Mouse (Mus musculus) liver, embryonic 13.5 days (tissue): ENCODE results near the gene Psg26. TPM values are rescaled to one million over a fixed set of nuclear protein-coding genes. Genes with fewer than 3 reads are reported as not detected.
"Not testable (repeated sequence)": the region's sequence is repeated elsewhere in the genome, so short reads cannot be mapped to it uniquely, and the experiment has no call there.

Experiments used
- ATAC-seq: fragments of 200-750 bp; cut with Nextera tagmentation; 2 replicates; pipeline ENCODE4 v1.8.0; 2017; ENCODE audit warnings: low read depth, mild to moderate bottlenecking, moderate number of reproducible peaks, moderate library complexity
- DNase-seq: peaks from one replicate; pipeline ENCODE4 v3.0.0; 2022
- H3K27ac ChIP-seq: fragments of 300-500 bp; sonication (generic); 2 replicates; pipeline ENCODE4 v1.5.1; 2015; ENCODE audit warnings: moderate library complexity, mild to moderate bottlenecking, inconsistent platforms
- H3K27me3 ChIP-seq: fragments of 300-500 bp; sonication (generic); 2 replicates; pipeline ENCODE4 v1.6.1; 2015; ENCODE audit warnings: mild to moderate bottlenecking, inconsistent platforms
- H3K36me3 ChIP-seq: fragments of 300-500 bp; sonication (generic); 2 replicates; pipeline ENCODE4 v1.6.1; 2015; ENCODE audit warnings: mild to moderate bottlenecking, inconsistent platforms
- H3K4me1 ChIP-seq: fragments of 300-500 bp; sonication (generic); replicated peaks from 2 replicates; pipeline ENCODE4 v1.6.1; 2015; ENCODE audit warnings: inconsistent platforms
- H3K4me2 ChIP-seq: fragments of 300-500 bp; sonication (generic); 2 replicates; pipeline ENCODE4 v1.6.1; 2015; ENCODE audit warnings: inconsistent platforms, mild to moderate bottlenecking, moderate library complexity
- H3K4me3 ChIP-seq: fragments of 300-500 bp; sonication (generic); replicated peaks from 2 replicates; pipeline ENCODE4 v1.5.1; 2015; ENCODE audit warnings: mild to moderate bottlenecking, inconsistent platforms
- H3K9ac ChIP-seq: fragments of 300-500 bp; sonication (generic); 2 replicates; pipeline ENCODE4 v1.6.1; 2015; ENCODE audit warnings: mild to moderate bottlenecking, inconsistent platforms
- H3K9me3 ChIP-seq: fragments of 300-500 bp; sonication (generic); replicated peaks from 2 replicates; pipeline ENCODE4 v1.6.1; 2016; ENCODE audit warnings: inconsistent platforms
- WGBS: fragments of 180-500 bp; shearing (Covaris S2); methylation state at CpG from one replicate; pipeline ENCODE4 v1.1.7; 2015; ENCODE audit not compliant: insufficient replicate concordance; 5-methylcytosine and 5-hydroxymethylcytosine counted together
- polyA plus RNA-seq: library from polyadenylated mRNA; unstranded; fragments of >200 nt; fragmentation: Nextera tagmentation; extraction: Ambion mirVana; gene quantifications from 2 replicates; pipeline ENCODE4 v1.2.1, GENCODE M21; 2015

Gene Psg26
- polyA plus RNA-seq: not detected in 2 replicates

DNA sequence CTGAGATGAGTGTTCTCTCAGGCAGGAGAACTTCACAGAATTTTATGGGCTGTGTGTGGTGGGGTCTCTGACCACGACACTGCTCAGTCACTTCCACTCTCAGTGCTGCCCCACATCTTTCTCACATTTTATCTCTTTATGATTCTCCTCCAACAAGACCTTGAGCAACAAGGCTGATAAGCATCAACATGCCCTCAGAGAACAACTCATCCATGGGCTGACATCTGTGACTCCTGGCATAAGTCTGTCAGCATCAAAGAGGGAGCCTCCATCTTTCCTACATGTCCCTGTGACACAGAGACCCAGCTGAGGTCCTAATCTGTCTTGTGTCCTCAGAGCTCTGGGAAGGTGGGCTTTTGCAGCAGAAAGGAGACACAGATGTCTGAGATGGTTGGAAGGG, at the start of gene Psg26:
Gene Psg26, minus strand, starts transcription at position 101 of the 400 bp plus-strand sequence.
- Histone ChIP-seq H3K9ac (no peak within 1 kb of the TSS), H3K36me3 (no peaks in the 10 kb centered on the region), H3K27me3 (no peaks in the 10 kb centered on the region), H3K4me3 (no peak within 1 kb of the TSS), H3K4me1 (no peaks in the 10 kb centered on the region), H3K27ac (no peak within 1 kb of the TSS), H3K4me2 (no peak within 1 kb of the TSS), H3K9me3 (no peaks in the 10 kb centered on the region; the same call in 1 of the 2 replicates)
- WGBS: 31% methylated on average over 1 of the region's 1 CpGs
- ATAC-seq: no peak
- no peak for DNase-seq

DNA sequence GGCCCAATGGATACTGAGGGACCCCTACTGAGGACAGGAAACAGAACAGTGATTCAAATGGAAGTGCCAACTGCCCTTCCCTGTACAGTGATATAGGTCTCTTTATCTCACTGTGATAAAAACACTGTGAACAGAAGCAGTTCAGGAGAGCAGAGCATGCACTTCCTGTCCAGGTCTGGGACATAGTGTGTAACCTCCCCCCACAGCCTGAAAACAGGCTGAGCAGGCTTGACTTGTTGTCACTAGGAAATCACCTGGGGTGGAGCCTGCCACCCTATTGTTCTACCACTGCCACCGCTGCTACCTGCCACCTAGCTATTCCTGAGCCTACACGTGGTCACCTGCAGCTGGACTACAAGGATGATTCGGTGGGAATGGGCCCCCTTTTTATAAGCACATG, 49.4 kb upstream of the Psg26 start:
- Histone ChIP-seq H3K27me3 (no peaks in the 10 kb centered on the region), H3K4me2 (no peak overlapping the region), H3K9ac (no peak overlapping the region), H3K4me1 (no peaks in the 10 kb centered on the region), H3K36me3 (no peaks in the 10 kb centered on the region), H3K4me3 (no peak overlapping the region), H3K27ac (no peak overlapping the region), H3K9me3 (no peaks in the 10 kb centered on the region; the same call in 1 of the 2 replicates)
- no peak for ATAC-seq
- no peak for DNase-seq
- 34% methylated on average over 3 of the region's 3 CpGs for WGBS

DNA sequence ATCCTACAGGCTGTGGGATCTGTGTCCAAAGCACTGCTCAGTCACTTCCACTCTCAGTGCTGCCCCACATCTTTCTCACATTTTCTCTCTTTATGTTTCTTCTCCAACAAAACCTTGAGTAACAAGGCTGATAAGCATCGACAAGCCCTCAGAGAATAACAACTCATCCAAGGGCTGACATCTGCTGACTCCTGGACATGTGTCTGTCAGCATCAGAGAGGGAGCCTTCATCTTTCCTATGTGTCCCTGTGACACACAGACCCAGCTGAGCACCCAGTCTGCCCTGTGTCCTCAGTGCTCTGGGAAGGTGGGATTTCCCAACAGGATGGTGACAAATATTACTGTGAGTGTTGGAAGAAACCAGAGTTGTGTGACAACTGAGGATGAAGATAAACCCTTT, 48.2 kb upstream of the Psg26 start, which contains the start of gene Psg25:
Gene Psg25, minus strand, starts transcription at position 101 of the 400 bp plus-strand sequence.
- H3K4me1 ChIP-seq: no peaks in the 10 kb centered on the region
- WGBS: 50% methylated on average over 1 of the region's 1 CpGs
- no peak within 1 kb of the TSS for H3K27ac ChIP-seq
- no peak for ATAC-seq
- H3K9me3 ChIP-seq: no peaks in the 10 kb centered on the region; the same call in 1 of the 2 replicates
- no peak within 1 kb of the TSS for H3K4me3 ChIP-seq
- H3K36me3 ChIP-seq: no peaks in the 10 kb centered on the region
- H3K4me2 ChIP-seq: no peak within 1 kb of the TSS
- no peaks in the 10 kb centered on the region for H3K27me3 ChIP-seq
- H3K9ac ChIP-seq: no peak within 1 kb of the TSS
- no peak for DNase-seq

DNA sequence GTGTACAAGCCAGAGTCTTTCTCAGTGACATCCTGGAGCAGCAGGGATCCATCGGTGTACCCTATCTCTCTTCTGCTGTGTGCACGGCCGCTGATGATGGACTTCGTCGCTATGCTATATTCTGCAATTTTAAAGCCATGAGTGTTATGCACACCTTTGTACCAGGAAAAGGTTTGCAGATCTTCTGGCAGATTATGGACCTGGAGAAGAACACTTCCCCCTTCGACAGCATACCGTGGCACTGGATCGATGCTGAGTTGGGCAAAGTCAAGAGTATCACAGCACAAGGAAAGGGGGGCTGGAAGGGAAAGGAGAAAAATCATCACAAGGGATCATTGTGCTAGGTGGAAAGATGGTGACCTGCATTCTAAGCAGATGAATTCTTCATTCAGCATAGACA, 40.7 kb upstream of the Psg26 start:
- no peak overlapping the region for H3K9ac ChIP-seq
- H3K4me1 ChIP-seq: no peaks in the 10 kb centered on the region
- H3K27me3 ChIP-seq: no peaks in the 10 kb centered on the region
- H3K4me3 ChIP-seq: no peak overlapping the region
- WGBS: 86% methylated on average over 8 of the region's 8 CpGs
- DNase-seq (no peak), ATAC-seq (no peak)
- H3K9me3 ChIP-seq: no peaks in the 10 kb centered on the region
- H3K4me2 ChIP-seq: no peak overlapping the region
- H3K36me3 ChIP-seq: no peaks in the 10 kb centered on the region
- H3K27ac ChIP-seq: no peak overlapping the region

DNA sequence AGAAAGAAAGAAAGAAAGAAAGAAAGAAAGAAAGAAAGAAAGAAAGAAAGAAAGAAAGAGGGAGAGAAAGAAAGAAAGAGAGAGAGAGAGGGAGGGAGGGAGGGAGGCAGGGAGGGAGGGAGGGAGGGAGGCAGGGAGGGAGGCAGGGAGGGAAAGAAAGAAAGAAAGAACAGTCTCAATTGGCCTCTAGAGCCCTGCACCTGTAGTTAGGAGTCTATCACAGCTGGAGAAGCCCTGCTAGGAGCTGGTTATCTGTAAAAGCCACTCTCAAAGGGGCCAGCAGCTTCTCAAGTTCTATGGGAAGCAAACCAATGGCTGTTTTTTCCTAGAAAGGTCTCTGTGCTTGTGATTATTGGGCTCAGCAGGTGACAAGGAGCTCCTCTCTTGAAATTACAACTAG, 28.9 kb upstream of the Psg26 start:
- not testable (repeated sequence) for H3K4me1 ChIP-seq, H3K9me3 ChIP-seq, H3K36me3 ChIP-seq, DNase-seq, ATAC-seq, H3K9ac ChIP-seq, H3K27ac ChIP-seq, H3K4me2 ChIP-seq, H3K4me3 ChIP-seq, H3K27me3 ChIP-seq

DNA sequence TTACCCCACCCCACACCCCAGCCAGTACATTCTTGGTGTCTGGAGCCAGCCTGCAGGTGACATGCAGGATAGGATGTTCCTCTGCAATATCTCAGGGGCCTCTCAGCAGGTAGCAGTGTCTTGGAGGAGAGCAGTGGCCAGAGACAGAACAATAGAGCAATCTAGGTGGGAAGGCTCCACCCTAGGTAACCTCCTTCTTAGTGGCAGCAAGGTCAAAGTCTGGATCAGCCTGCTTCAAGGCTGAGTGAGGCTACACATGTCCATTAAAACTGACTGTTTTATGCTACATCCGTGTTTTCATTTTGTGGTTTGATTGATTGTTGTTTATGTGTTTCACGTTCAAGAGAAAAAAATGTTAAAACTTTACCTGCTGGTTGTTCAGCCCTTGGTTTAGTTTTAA, 28.4 kb upstream of the Psg26 start:
- not testable (repeated sequence) for ATAC-seq, H3K4me1 ChIP-seq, H3K27me3 ChIP-seq, H3K36me3 ChIP-seq, H3K9ac ChIP-seq, DNase-seq, H3K9me3 ChIP-seq, H3K4me3 ChIP-seq, H3K27ac ChIP-seq, H3K4me2 ChIP-seq
- WGBS: 58% methylated on average over 2 of the region's 2 CpGs

DNA sequence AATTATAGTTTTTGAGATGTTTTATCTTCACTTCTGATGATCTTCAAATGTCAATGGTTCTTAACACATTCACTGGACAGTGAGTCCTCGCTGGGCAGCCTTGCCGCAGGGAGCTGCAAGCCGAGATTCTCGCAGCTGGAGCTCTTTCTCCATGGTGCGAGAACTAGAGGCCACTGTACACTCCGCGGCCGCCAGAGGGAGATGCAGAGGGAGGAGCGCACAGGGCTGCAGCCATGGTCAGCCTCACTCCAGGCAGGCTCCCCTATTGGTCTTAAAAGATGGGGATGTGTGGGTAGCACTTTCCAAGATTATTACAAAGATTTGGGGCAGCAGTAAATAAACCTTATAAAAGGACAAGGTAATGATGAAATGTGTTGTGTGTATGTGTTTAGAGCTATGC, 27.5 kb upstream of the Psg26 start:
- ATAC-seq (no peak), DNase-seq (no peak)
- Histone ChIP-seq H3K27me3 (no peaks in the 10 kb centered on the region), H3K9ac (no peak overlapping the region), H3K4me1 (no peaks in the 10 kb centered on the region), H3K9me3 (no peaks in the 10 kb centered on the region), H3K27ac (no peak overlapping the region), H3K36me3 (no peaks in the 10 kb centered on the region), H3K4me3 (no peak overlapping the region), H3K4me2 (no peak overlapping the region)
- WGBS: 20% methylated on average over 9 of the region's 9 CpGs

DNA sequence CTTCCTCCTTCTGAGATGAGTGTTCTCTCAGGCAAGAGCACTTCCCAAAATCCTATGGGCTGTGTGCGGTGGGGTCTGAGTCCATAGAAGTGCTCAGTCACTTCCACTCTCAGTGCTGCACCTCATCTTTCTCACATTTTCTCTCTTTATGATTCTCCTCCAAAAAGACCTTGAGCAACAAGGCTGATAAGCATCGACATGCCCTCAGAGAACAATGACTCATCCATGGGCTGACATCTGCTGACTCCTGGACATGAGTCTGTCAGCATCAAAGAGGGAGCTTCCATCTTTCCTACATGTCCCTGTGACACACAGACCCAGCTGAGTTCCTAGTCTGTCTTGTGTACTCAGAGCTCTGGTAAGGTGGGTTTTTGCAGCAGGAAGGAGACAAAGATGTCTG, 52.0 kb downstream of the Psg26 start, which contains the start of gene Psg28:
Gene Psg28, minus strand, starts transcription at position 101 of the 400 bp plus-strand sequence.
- ATAC-seq: not testable (repeated sequence)

More for the DNA sequence above, 52.0 kb downstream of the Psg26 start, which contains the start of gene Psg28:
- H3K27ac ChIP-seq, H3K4me1 ChIP-seq, H3K27me3 ChIP-seq, H3K9me3 ChIP-seq, H3K4me3 ChIP-seq, H3K9ac ChIP-seq, H3K4me2 ChIP-seq, H3K36me3 ChIP-seq, DNase-seq: not testable (repeated sequence)
- 55% methylated on average over 2 of the region's 2 CpGs for WGBS

Other genes starting within 250 kb of the Psg26 start
- not detected in 2 replicates for gene Mill1, start 238.8 kb downstream of the Psg26 start, polyA plus RNA-seq
- not detected in 2 replicates for gene Psg18, start 129.2 kb downstream of the Psg26 start, polyA plus RNA-seq
- not detected in 2 replicates for gene Psg28, start 52.1 kb downstream of the Psg26 start, polyA plus RNA-seq
- gene Psg25, start 48.1 kb upstream of the Psg26 start, polyA plus RNA-seq: not detected in 2 replicates
- gene Psg27, start 83.1 kb upstream of the Psg26 start, polyA plus RNA-seq: not detected in 2 replicates
- not detected in 2 replicates for gene Psg23, start 132.3 kb upstream of the Psg26 start, polyA plus RNA-seq
- gene Psg21, start 172.5 kb upstream of the Psg26 start, polyA plus RNA-seq: not detected in 2 replicates
- not detected in 2 replicates for gene Psg20, start 202.0 kb upstream of the Psg26 start, polyA plus RNA-seq
- 0.08 and 0.13 TPM in 2 replicates for gene Psg22, start 233.9 kb upstream of the Psg26 start, polyA plus RNA-seq